Mouse (Mus musculus) intestine, embryonic 16.5 days (tissue): ENCODE data around the gene Mxra8. TPM values are rescaled to one million over a fixed set of nuclear protein-coding genes. Genes with fewer than 3 reads are reported as not detected.

Experiments
- ATAC-seq: fragments of 200-750 bp; cut with Nextera tagmentation; 2 replicates; pipeline ENCODE4 v1.8.0; 2017; ENCODE audit warnings: moderate TSS enrichment, moderate library complexity
- H3K27ac ChIP-seq: fragments of 300-500 bp; sonication (generic); 2 replicates; pipeline ENCODE4 v1.5.1; 2014; ENCODE audit warnings: mild to moderate bottlenecking, low read length
- H3K27me3 ChIP-seq: fragments of 300-500 bp; sonication (generic); replicated peaks from 2 replicates; pipeline ENCODE4 v1.6.1; 2014; ENCODE audit warnings: low read length, control low read depth, mixed read lengths; ENCODE audit not compliant: control insufficient read depth, insufficient read depth
- H3K36me3 ChIP-seq: fragments of 300-500 bp; sonication (generic); 2 replicates; pipeline ENCODE4 v1.6.1; 2014; ENCODE audit warnings: low read length, control low read depth; ENCODE audit not compliant: control insufficient read depth, insufficient read depth
- H3K4me1 ChIP-seq: fragments of 300-500 bp; sonication (generic); 2 replicates; pipeline ENCODE4 v1.6.1; 2014; ENCODE audit warnings: low read length, control low read depth, mixed read lengths; ENCODE audit not compliant: control insufficient read depth, insufficient read depth
- H3K4me2 ChIP-seq: fragments of 300-500 bp; sonication (generic); 2 replicates; pipeline ENCODE4 v1.6.1; 2014; ENCODE audit warnings: low read depth, low read length, control low read depth
- H3K4me3 ChIP-seq: fragments of 300-500 bp; sonication (generic); 2 replicates; pipeline ENCODE4 v1.5.1; 2014; ENCODE audit warnings: mild to moderate bottlenecking, low read length
- H3K9ac ChIP-seq: fragments of 300-500 bp; sonication (generic); 2 replicates; pipeline ENCODE4 v1.6.1; 2014; ENCODE audit warnings: low read depth, low read length
- H3K9me3 ChIP-seq: fragments of 300-500 bp; sonication (generic); 2 replicates; pipeline ENCODE4 v1.6.1; 2016; ENCODE audit warnings: low read length, control low read depth; ENCODE audit not compliant: control insufficient read depth
- WGBS: fragments of 180-500 bp; shearing (Covaris S2); extraction: QIAGEN DNeasy Blood & Tissue Kit; methylation state at CpG from one replicate; pipeline ENCODE4 v1.1.7; 2014; 5-methylcytosine and 5-hydroxymethylcytosine counted together
- polyA plus RNA-seq: library from polyadenylated mRNA; unstranded; fragments of >200 nt; fragmentation: Nextera tagmentation; extraction: Ambion mirVana; gene quantifications from 2 replicates; pipeline ENCODE4 v1.2.1, GENCODE M21; 2015

Gene Mxra8
- polyA plus RNA-seq, 1 experiment from 2014 or later: 80.5 TPM

GRCm38 (mm10) chr4:155831831-155832230, 7.6 kb upstream of the Mxra8 start:
- H3K9ac ChIP-seq: peak overlapping the region; percentile 95
- under 1% methylated on average over 25 of the region's 25 CpGs for WGBS
- H3K4me2 ChIP-seq: peak overlapping the region; percentile 91
- peak overlapping the region; percentile 87 for H3K4me3 ChIP-seq
- H3K9me3 ChIP-seq: no peaks in the 10 kb centered on the region
- peak overlapping the region; percentile 95 for H3K27ac ChIP-seq
- no peaks in the 10 kb centered on the region for H3K27me3 ChIP-seq
- no peak; the same call in 1 of the 2 replicates for ATAC-seq
- H3K4me1 ChIP-seq: peaks cover 15% of the 10 kb centered on the region
- 0 out of 2 replicates have a peak, but pooled peaks cover 7% of the 10 kb centered on the region for H3K36me3 ChIP-seq

GRCm38 (mm10) chr4:155832321-155832720, 7.2 kb upstream of the Mxra8 start:
- no peak for ATAC-seq
- peaks cover 15% of the 10 kb centered on the region for H3K4me1 ChIP-seq
- 46% methylated on average over 10 of the region's 10 CpGs for WGBS

DNA sequence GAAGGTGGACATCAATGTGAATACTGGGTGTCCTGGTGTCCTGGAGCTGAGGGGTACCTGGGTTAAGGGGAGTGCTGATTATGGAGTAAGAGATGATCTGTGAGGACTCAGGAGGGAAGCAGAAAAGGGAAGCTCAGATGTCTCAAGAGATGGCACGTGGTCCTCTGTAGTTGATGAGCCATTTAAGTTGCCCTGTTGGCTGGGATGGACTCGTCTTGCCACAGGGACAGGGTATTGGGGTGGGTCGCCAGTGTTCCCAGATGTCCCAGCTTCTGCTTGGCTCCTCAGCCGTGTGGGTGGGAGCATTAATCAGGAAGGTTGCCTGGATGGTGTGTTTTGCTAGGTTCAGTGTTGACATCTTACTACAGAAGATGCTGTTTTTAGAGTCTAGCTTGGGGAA, 6.2 kb upstream of the Mxra8 start:
- Histone ChIP-seq H3K27ac (no peak overlapping the region), H3K4me3 (no peak overlapping the region), H3K9ac (no peak overlapping the region), H3K4me1 (peaks cover 25% of the 10 kb centered on the region), H3K4me2 (no peak overlapping the region), H3K27me3 (no peaks in the 10 kb centered on the region), H3K36me3 (0 out of 2 replicates have a peak, but pooled peaks cover 4% of the 10 kb centered on the region), H3K9me3 (no peaks in the 10 kb centered on the region)
- no peak for ATAC-seq
- 86% methylated on average over 4 of the region's 4 CpGs for WGBS

More at GRCm38 (mm10) chr4:155832321-155832720, 7.2 kb upstream of the Mxra8 start:
- peak overlapping the region; percentile 87 for H3K4me3 ChIP-seq
- H3K27me3 ChIP-seq: no peaks in the 10 kb centered on the region
- H3K9ac ChIP-seq: peak overlapping the region; percentile 95
- peak overlapping the region; percentile 95 for H3K27ac ChIP-seq
- H3K4me2 ChIP-seq: peak overlapping the region; percentile 91
- H3K9me3 ChIP-seq: no peaks in the 10 kb centered on the region
- H3K36me3 ChIP-seq: 0 out of 2 replicates have a peak, but pooled peaks cover 7% of the 10 kb centered on the region

DNA sequence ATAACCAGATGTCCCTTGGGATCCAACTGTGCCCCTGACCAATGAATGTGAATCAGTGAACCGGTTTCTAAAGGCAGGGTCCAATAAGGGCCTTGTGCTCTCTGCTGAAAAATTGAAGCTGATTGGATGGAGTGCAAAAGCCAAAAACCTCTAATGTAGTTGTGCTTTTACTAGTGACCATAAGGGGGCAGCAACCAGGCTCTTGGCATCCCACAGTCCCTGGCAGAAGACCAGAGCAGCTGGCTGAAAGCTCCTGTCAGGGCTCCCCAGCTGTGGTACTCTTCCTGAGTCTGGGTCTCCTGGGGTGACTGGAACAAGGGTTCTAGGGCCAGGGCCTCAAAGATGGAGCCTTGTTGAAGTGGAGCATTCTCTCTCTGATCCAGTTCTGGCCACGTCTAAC, 5.6 kb upstream of the Mxra8 start:
- H3K4me3 ChIP-seq: no peak overlapping the region
- no peak for ATAC-seq
- H3K4me1 ChIP-seq: peaks cover 27% of the 10 kb centered on the region
- no peaks in the 10 kb centered on the region for H3K9me3 ChIP-seq
- no peaks in the 10 kb centered on the region for H3K27me3 ChIP-seq
- H3K27ac ChIP-seq: peak overlapping the region; percentile 29
- H3K4me2 ChIP-seq: no peak overlapping the region
- WGBS: 25% methylated on average over 2 of the region's 2 CpGs
- H3K36me3 ChIP-seq: 0 out of 2 replicates have a peak, but pooled peaks cover 4% of the 10 kb centered on the region
- 0 out of 2 replicates have a peak overlapping the region, but pooled peaks have one; percentile 1 for H3K9ac ChIP-seq

GRCm38 (mm10) chr4:155837404-155838010, 2.0 kb upstream of the Mxra8 start:
- H3K4me3 ChIP-seq: no peak overlapping the region
- H3K4me1 ChIP-seq: peaks cover 41% of the 10 kb centered on the region
- no peaks in the 10 kb centered on the region for H3K9me3 ChIP-seq
- H3K4me2 ChIP-seq: no peak overlapping the region
- 0 out of 2 replicates have a peak, but pooled peaks cover 4% of the 10 kb centered on the region for H3K36me3 ChIP-seq
- no peaks in the 10 kb centered on the region for H3K27me3 ChIP-seq
- WGBS: 65% methylated on average over 11 of the region's 11 CpGs
- H3K27ac ChIP-seq: peak overlapping the region; percentile 93
- ATAC-seq: no peak
- H3K9ac ChIP-seq: peak overlapping the region; percentile 2; the same call in 1 of the 2 replicates

GRCm38 (mm10) chr4:155838187-155839153, 1.0 kb upstream of the Mxra8 start:
- no peak for ATAC-seq
- Histone ChIP-seq H3K9ac (peak overlapping the region; percentile 30; the same call in 1 of the 2 replicates), H3K27ac (peak overlapping the region; percentile 93), H3K4me1 (peaks cover 37% of the 10 kb centered on the region), H3K9me3 (no peaks in the 10 kb centered on the region), H3K4me3 (peak overlapping the region; percentile 2; the same call in 1 of the 2 replicates), H3K36me3 (no peaks in the 10 kb centered on the region), H3K4me2 (peak overlapping the region; percentile 97), H3K27me3 (no peaks in the 10 kb centered on the region)
- 45% methylated on average over 8 of the region's 8 CpGs for WGBS

DNA sequence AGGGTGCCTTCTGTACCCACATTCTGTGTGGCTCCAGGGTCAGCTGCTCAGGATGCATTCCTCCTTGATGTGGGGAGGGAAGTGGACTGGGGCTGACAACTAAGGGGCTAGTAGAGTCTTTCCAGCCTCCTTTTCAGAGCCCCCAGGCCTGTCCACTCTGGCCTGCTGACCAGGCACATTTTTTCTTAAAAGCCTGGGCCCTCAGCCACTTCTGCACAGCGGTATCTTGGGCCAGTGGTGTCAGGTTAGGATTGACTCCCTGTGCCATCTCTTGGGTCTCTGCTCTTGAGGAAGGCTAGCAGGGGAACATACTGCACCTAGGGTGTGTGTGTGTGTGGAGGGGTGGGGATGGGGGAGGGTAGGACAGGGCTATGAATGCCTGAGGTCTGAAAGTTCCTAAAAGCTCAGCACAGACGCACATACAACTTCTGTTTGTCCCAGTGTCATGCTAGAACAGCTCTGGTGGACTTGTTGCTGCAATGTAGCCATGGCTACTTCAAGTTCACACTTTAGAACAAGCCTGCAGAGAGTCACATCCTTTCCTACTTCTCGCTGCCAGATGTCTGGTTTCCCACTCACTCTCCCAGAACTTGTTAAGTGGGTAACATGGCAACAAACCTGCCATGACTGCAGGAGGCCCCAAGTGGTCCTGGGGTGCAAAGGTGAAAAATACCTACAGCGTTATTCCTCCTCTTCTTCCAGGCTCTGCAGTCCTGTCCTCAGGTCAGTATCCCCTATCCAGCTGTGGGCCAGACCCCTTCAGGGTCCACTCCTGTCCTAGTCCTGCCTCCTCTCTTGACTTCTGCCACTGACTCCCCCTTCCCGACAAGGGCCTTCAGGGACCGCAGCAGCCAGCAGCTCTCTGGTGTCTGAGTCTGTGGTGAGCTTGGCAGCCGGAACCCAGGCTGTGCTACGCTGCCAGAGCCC, 859 bp downstream of the Mxra8 start:
- Histone ChIP-seq H3K27ac (peak overlapping the region; percentile 93), H3K4me3 (peak overlapping the region; percentile 60), H3K9ac (peak overlapping the region; percentile 75), H3K36me3 (no peaks in the 10 kb centered on the region), H3K9me3 (no peaks in the 10 kb centered on the region), H3K27me3 (no peaks in the 10 kb centered on the region), H3K4me1 (peaks cover 30% of the 10 kb centered on the region), H3K4me2 (peak overlapping the region; percentile 97)
- no peak; the same call in 1 of the 2 replicates for ATAC-seq
- WGBS: 12% methylated on average over 8 of the region's 8 CpGs

GRCm38 (mm10) chr4:155841003-155841454, 1.5 kb downstream of the Mxra8 start:
- H3K27ac ChIP-seq: peak overlapping the region; percentile 55; the same call in 1 of the 2 replicates
- peaks cover 30% of the 10 kb centered on the region for H3K4me1 ChIP-seq
- no peaks in the 10 kb centered on the region for H3K36me3 ChIP-seq
- H3K4me3 ChIP-seq: peak overlapping the region; percentile 60
- WGBS: 1% methylated on average over 32 of the region's 32 CpGs
- H3K27me3 ChIP-seq: no peaks in the 10 kb centered on the region
- H3K9ac ChIP-seq: peak overlapping the region; percentile 75
- ATAC-seq: peak; percentile 55
- peak overlapping the region; percentile 97 for H3K4me2 ChIP-seq
- no peaks in the 10 kb centered on the region for H3K9me3 ChIP-seq
